Mouse (Mus musculus) forebrain, postnatal 0 days (tissue): Measurements from ENCODE around the gene Gm44973. TPM values are rescaled to one million over a fixed set of nuclear protein-coding genes. Genes with fewer than 3 reads are reported as not detected.

Experiments
- ATAC-seq: fragments of 200-750 bp; cut with Nextera tagmentation; 2 replicates; pipeline ENCODE4 v1.8.0; 2017; ENCODE audit warnings: mild to moderate bottlenecking, moderate library complexity
- DNase-seq: peaks from one replicate; pipeline ENCODE4 v3.0.0-alpha.2; 2015
- H3K27ac ChIP-seq: fragments of 300-500 bp; sonication (generic); 2 replicates; pipeline ENCODE4 v1.5.1; 2014; ENCODE audit warnings: low read depth, mild to moderate bottlenecking, antibody characterized with exemption, low read length, moderate library complexity, mixed read lengths
- H3K27me3 ChIP-seq: fragments of 300-500 bp; sonication (generic); 2 replicates; pipeline ENCODE4 v1.6.1; 2014; ENCODE audit warnings: mild to moderate bottlenecking, low read length, mixed read lengths; ENCODE audit not compliant: insufficient read depth
- H3K36me3 ChIP-seq: fragments of 300-500 bp; sonication (generic); 2 replicates; pipeline ENCODE4 v1.6.1; 2014; ENCODE audit warnings: mild to moderate bottlenecking, moderate library complexity; ENCODE audit not compliant: insufficient read depth
- H3K4me1 ChIP-seq: fragments of 300-500 bp; sonication (generic); 2 replicates; pipeline ENCODE4 v1.6.1; 2014; ENCODE audit warnings: antibody characterized with exemption; ENCODE audit not compliant: insufficient read depth
- H3K4me2 ChIP-seq: fragments of 300-500 bp; sonication (generic); 2 replicates; pipeline ENCODE4 v1.6.1; 2014; ENCODE audit warnings: low read depth, mild to moderate bottlenecking, moderate library complexity
- H3K4me3 ChIP-seq: fragments of 300-500 bp; sonication (generic); 2 replicates; pipeline ENCODE4 v1.5.1; 2014; ENCODE audit warnings: low read depth, low read length, mixed read lengths
- H3K9ac ChIP-seq: fragments of 300-500 bp; sonication (generic); 2 replicates; pipeline ENCODE4 v1.6.1; 2014; ENCODE audit warnings: mild to moderate bottlenecking
- H3K9me3 ChIP-seq: fragments of 300-500 bp; sonication (generic); 2 replicates; pipeline ENCODE4 v1.6.1; 2016; ENCODE audit warnings: low read length
- CTCF ChIP-seq: sonication (generic); IDR thresholded peaks from 2 replicates; pipeline ENCODE4 v1.5.1; 2016; ENCODE audit warnings: antibody characterized with exemption, control low read depth, low read depth
- WGBS: fragments of 180-500 bp; shearing (Covaris S2); extraction: QIAGEN DNeasy Blood & Tissue Kit; methylation state at CpG from one replicate; pipeline ENCODE4 v1.1.7; 2014; 5-methylcytosine and 5-hydroxymethylcytosine counted together
- polyA plus RNA-seq: library from polyadenylated mRNA; unstranded; fragments of >200 nt; fragmentation: Nextera tagmentation; extraction: Ambion mirVana; gene quantifications from 2 replicates; pipeline ENCODE4 v1.2.1, GENCODE M21; 2015
- total RNA-seq: library from RNA; depleted of rRNA; stranded (reverse); fragments of >200 nt; gene quantifications from 2 replicates; pipeline ENCODE4 v1.2.3, GENCODE M21; 2014

Gene Gm44973
- total and polyA plus RNA-seq, 2 experiments from 2014 or later = 3.1 TPM; not detected in 1

DNA sequence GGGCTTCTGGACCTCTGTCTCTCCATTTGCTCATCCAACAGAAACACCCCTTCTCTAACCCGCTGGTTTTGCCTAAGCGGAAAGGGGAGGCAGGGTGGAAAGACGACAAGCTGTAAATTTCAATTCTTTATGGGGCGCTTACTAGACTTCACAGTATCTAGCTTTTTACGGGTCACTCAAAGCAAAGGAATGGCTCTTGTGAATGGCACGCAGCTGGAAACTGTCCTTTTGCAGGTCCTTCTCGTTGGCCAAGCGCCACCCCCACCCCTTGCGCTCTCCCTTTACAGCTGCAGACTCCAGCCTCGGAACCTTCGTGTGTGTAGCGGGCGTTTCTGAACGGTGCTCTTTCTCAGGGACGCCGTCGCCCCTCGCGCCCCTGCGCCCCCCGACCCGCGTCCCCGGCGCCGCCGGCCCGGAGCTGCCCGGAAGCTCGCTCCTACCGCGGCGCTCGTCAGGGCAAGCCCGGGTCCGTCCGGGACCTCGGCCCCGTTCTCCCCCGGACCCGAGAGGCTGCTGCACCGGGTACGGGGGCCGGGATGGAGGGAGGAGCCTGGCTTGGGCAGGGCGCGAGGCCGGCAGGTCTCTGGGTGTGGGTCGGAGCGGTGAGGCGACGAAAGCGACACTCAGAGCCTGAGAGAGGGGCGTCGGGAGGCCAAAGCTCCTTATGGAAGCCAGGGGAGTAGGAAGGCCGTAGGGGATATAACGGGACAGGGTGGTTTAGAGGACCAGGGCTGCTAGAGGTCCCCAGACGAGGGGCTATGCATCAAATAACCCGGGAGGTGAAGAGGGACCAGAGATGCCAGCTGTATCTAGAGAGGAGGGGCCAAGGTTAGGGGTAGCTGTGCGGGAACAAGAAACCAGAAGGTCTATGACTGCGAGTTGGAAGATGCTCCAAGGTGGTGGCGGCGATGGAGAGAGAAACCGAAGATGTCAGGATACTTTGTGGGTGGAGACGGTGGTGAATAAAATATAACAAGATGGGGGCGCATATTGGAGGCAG lies 36.2 kb downstream of the Gm44973 start, which contains the start of gene Zfp580:
Gene Zfp580, plus strand, starts transcription at position 346 of the 1,000 bp plus-strand sequence.
- WGBS = under 1% methylated on average over 65 of the region's 65 CpGs
- Histone ChIP-seq H3K9me3 (no peaks in the 10 kb centered on the region), H3K27ac (peak within 1 kb of the TSS; percentile 92), H3K36me3 (no peaks in the 10 kb centered on the region), H3K4me1 (peaks cover 29% of the 10 kb centered on the region), H3K4me3 (peak within 1 kb of the TSS; percentile 87), H3K27me3 (peaks cover 8% of the 10 kb centered on the region), H3K4me2 (peak within 1 kb of the TSS; percentile 86), H3K9ac (peak within 1 kb of the TSS; percentile 87)
- DNase-seq (peak; percentile 89), ATAC-seq (peak; percentile 87)
- no peak for TF ChIP-seq CTCF

DNA sequence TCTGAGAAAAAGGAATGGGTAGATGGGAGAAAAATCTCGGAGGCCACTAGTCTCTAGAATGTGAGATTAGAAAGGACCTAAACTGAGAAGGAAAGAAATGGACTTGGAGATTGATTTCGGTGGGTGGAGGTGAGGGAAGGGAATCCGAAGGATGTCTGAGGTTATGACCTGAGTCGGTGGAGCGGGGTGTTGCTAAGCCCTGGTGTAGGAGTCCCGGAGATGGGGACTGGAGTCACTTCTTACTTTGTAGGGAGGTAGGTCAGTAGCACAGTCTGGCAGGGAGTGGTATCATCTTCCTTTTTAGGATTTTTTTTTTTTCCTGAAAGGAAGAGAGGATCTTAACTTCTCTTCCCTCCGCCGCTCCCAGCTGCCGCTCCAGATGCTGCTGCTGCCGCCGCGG lies 37.1 kb downstream of the Gm44973 start:
- peak overlapping the region; percentile 87 for H3K4me3 ChIP-seq
- WGBS = 4% methylated on average over 12 of the region's 12 CpGs
- H3K4me1 ChIP-seq = peaks cover 31% of the 10 kb centered on the region
- H3K27me3 ChIP-seq = peaks cover 8% of the 10 kb centered on the region
- H3K36me3 ChIP-seq = no peaks in the 10 kb centered on the region
- DNase-seq = no peak
- H3K4me2 ChIP-seq = peak overlapping the region; percentile 86
- no peak for ATAC-seq
- H3K27ac ChIP-seq = no peak overlapping the region; the same call in 1 of the 2 replicates
- no peak for TF ChIP-seq CTCF
- no peaks in the 10 kb centered on the region for H3K9me3 ChIP-seq
- peak overlapping the region; percentile 87 for H3K9ac ChIP-seq

- Histone ChIP-seq H3K4me2 (peak overlapping the region; percentile 86), H3K27me3 (peaks cover 8% of the 10 kb centered on the region), H3K9me3 (no peaks in the 10 kb centered on the region), H3K27ac (no peak overlapping the region; the same call in 1 of the 2 replicates), H3K9ac (peak overlapping the region; percentile 87), H3K4me1 (peaks cover 36% of the 10 kb centered on the region), H3K4me3 (peak overlapping the region; percentile 87), H3K36me3 (no peaks in the 10 kb centered on the region)
- no peak for TF ChIP-seq CTCF
- DNase-seq (no peak), ATAC-seq (no peak)
- WGBS = 11% methylated on average over 45 of the region's 45 CpGs
Measured at GRCm38 (mm10) chr7:5052931-5053343, 37.6 kb downstream of the Gm44973 start.

GRCm38 (mm10) chr7:5053456-5054179 lies 38.3 kb downstream of the Gm44973 start:
- no peaks in the 10 kb centered on the region for H3K9me3 ChIP-seq
- H3K36me3 ChIP-seq = no peaks in the 10 kb centered on the region
- ATAC-seq (no peak), DNase-seq (peak; percentile 72)
- WGBS = 11% methylated on average over 32 of the region's 32 CpGs
- H3K9ac ChIP-seq = peak overlapping the region; percentile 87
- peak overlapping the region; percentile 62; the same call in 1 of the 2 replicates for H3K27ac ChIP-seq
- no peak for TF ChIP-seq CTCF
- peaks cover 38% of the 10 kb centered on the region for H3K4me1 ChIP-seq
- H3K4me3 ChIP-seq = peak overlapping the region; percentile 87
- peak overlapping the region; percentile 86 for H3K4me2 ChIP-seq
- H3K27me3 ChIP-seq = peaks cover 8% of the 10 kb centered on the region

GRCm38 (mm10) chr7:5056651-5057263 lies 41.5 kb downstream of the Gm44973 start:
- peak overlapping the region; percentile 73 for H3K4me2 ChIP-seq
- peak; percentile 87 for DNase-seq
- 4% methylated on average over 53 of the region's 55 CpGs for WGBS
- peak overlapping the region; percentile 65 for H3K4me3 ChIP-seq
- no peaks in the 10 kb centered on the region for H3K9me3 ChIP-seq
- peak overlapping the region; percentile 77 for H3K27ac ChIP-seq
- no peak for TF ChIP-seq CTCF
- no peaks in the 10 kb centered on the region for H3K36me3 ChIP-seq
- H3K27me3 ChIP-seq = peaks cover 8% of the 10 kb centered on the region
- peaks cover 44% of the 10 kb centered on the region for H3K4me1 ChIP-seq
- peak overlapping the region; percentile 95 for H3K9ac ChIP-seq
- peak; percentile 18 for ATAC-seq

- TF ChIP-seq CTCF = no peak
- ATAC-seq (no peak), DNase-seq (no peak)
- Histone ChIP-seq H3K4me1 (peaks cover 44% of the 10 kb centered on the region), H3K9me3 (no peaks in the 10 kb centered on the region), H3K4me3 (peak overlapping the region; percentile 65), H3K27ac (peak overlapping the region; percentile 77), H3K9ac (peak overlapping the region; percentile 95), H3K4me2 (peak overlapping the region; percentile 73), H3K36me3 (no peaks in the 10 kb centered on the region), H3K27me3 (peaks cover 8% of the 10 kb centered on the region)
- WGBS = 36% methylated on average over 8 of the region's 8 CpGs
Measured at GRCm38 (mm10) chr7:5057381-5057780, 42.1 kb downstream of the Gm44973 start.
